ENCODE assay signal across 9 mouse cellular contexts in genomic region chr1:152687733-152688181, GRCm38 (mm10).
A peak's percentile ranks its signal among the peaks of the same experiment; 100 is the strongest.
DNase-seq lines count a peak whose midpoint lies in the region; ATAC-seq and TF ChIP-seq lines count a peak whose summit lies in the region.
"Had no signal": no experiment of that assay in that cellular context is flagged by ENCODE, and none has a peak within 500 bp of the region (broad histone marks: within the 10 kb centered on the region; RNA-seq: fewer than 3 reads in every experiment).

No protein-coding gene starts in this region.

- no peaks in the 10 kb centered on the region for H3K9me3 ChIP-seq in hindbrain, embryonic 10.5 days
- H3K9me3 ChIP-seq in hindbrain, postnatal 0 days (ENCODE audit: low read length): no peaks in the 10 kb centered on the region
- no peaks in the 10 kb centered on the region for H3K9me3 ChIP-seq in embryonic facial prominence, embryonic 14.5 days (ENCODE audit: control insufficient read depth, low read length)
- H3K9me3 ChIP-seq in kidney, embryonic 16.5 days (ENCODE audit: low read length): no peaks in the 10 kb centered on the region

- peaks cover 25% of the 10 kb centered on the region for H3K4me1 ChIP-seq in hindbrain, embryonic 10.5 days (replicated peaks)
- peaks cover 3% of the 10 kb centered on the region; the same call in 1 of the 2 replicates for H3K4me1 ChIP-seq in hindbrain, postnatal 0 days (ENCODE audit: insufficient read depth, low read length)
- peaks cover 32% of the 10 kb centered on the region for H3K4me1 ChIP-seq in embryonic facial prominence, embryonic 14.5 days (ENCODE audit: control insufficient read depth, insufficient read depth, low read length)
- H3K4me1 ChIP-seq in kidney, embryonic 16.5 days (ENCODE audit: insufficient read depth, low read length): peaks cover 35% of the 10 kb centered on the region

- H3K4me2 ChIP-seq in hindbrain, postnatal 0 days (ENCODE audit: low read depth, low read length): no peak overlapping the region
- no peak overlapping the region for H3K4me2 ChIP-seq in embryonic facial prominence, embryonic 14.5 days (ENCODE audit: low read depth, low read length)
- H3K4me2 ChIP-seq in kidney, embryonic 16.5 days (replicated peaks; ENCODE audit: low read depth, low read length): no peak overlapping the region
- peak overlapping the region; percentile 49 for H3K4me2 ChIP-seq in myocyte (ENCODE audit: low read depth)

- H3K27ac ChIP-seq in hindbrain, embryonic 10.5 days: peak overlapping the region; percentile 78
- no peak overlapping the region for H3K27ac ChIP-seq in hindbrain, postnatal 0 days
- peak overlapping the region; percentile 53; the same call in 1 of the 2 replicates for H3K27ac ChIP-seq in embryonic facial prominence, embryonic 14.5 days (replicated peaks; ENCODE audit: low read depth, low read length)
- peak overlapping the region; percentile 90 for H3K27ac ChIP-seq in kidney, embryonic 16.5 days (ENCODE audit: low read length)

- H3ac ChIP-seq in myocyte (ENCODE audit: control insufficient read depth, insufficient read length): no peak overlapping the region

- no peak for TF ChIP-seq CTCF in hindbrain, postnatal 0 days (IDR thresholded peaks at IDR 0.05; ENCODE audit: low read depth)

- 32% methylated on average over 8 of the region's 8 CpGs for WGBS in hindbrain, embryonic 10.5 days
- WGBS in hindbrain, postnatal 0 days: 29% methylated on average over 8 of the region's 8 CpGs
- WGBS in embryonic facial prominence, embryonic 14.5 days: 19% methylated on average over 8 of the region's 8 CpGs
- WGBS in kidney, embryonic 16.5 days: 14% methylated on average over 8 of the region's 8 CpGs

- no peak for ATAC-seq in hindbrain, postnatal 0 days
- ATAC-seq in embryonic facial prominence, embryonic 14.5 days (ENCODE audit: low read depth): peak; percentile 34; the same call in 1 of the 2 replicates
- peak; percentile 65 for ATAC-seq in kidney, embryonic 16.5 days (ENCODE audit: low FRiP score, low TSS enrichment)

- no peak overlapping the region for H3K9ac ChIP-seq in hindbrain, postnatal 0 days (replicated peaks; ENCODE audit: low read length)
- H3K9ac ChIP-seq in embryonic facial prominence, embryonic 14.5 days (ENCODE audit: low read depth, low read length): 0 out of 2 replicates have a peak overlapping the region, but pooled peaks have one; percentile 5
- H3K9ac ChIP-seq in kidney, embryonic 16.5 days (replicated peaks; ENCODE audit: low read length): no peak overlapping the region

- H3K4me3 ChIP-seq in hindbrain, embryonic 10.5 days: no peak overlapping the region
- H3K4me3 ChIP-seq in hindbrain, postnatal 0 days (ENCODE audit: low read length): no peak overlapping the region
- no peak overlapping the region for H3K4me3 ChIP-seq in embryonic facial prominence, embryonic 14.5 days (ENCODE audit: low read depth, low read length)
- no peak overlapping the region for H3K4me3 ChIP-seq in kidney, embryonic 16.5 days (ENCODE audit: low read length)
- H3K4me3 ChIP-seq in myocyte: no peak overlapping the region

- no peaks in the 10 kb centered on the region for H3K36me3 ChIP-seq in hindbrain, embryonic 10.5 days
- H3K36me3 ChIP-seq in hindbrain, postnatal 0 days (ENCODE audit: insufficient read depth, low read length): no peaks in the 10 kb centered on the region
- no peaks in the 10 kb centered on the region for H3K36me3 ChIP-seq in embryonic facial prominence, embryonic 14.5 days (ENCODE audit: control insufficient read depth, insufficient read depth, low read length)
- no peaks in the 10 kb centered on the region for H3K36me3 ChIP-seq in kidney, embryonic 16.5 days (ENCODE audit: insufficient read depth, low read length)
- H3K36me3 ChIP-seq in myocyte (ENCODE audit: control insufficient read depth, insufficient read depth): no peaks in the 10 kb centered on the region

- TF ChIP-seq POLR2A in myocyte (IDR thresholded peaks at IDR 0.05; ENCODE audit: insufficient read length, low read depth): no peak

- no peak for DNase-seq in hindbrain, embryonic 10.5 days (ENCODE audit: low spot score)
- no peak for DNase-seq in hindbrain, postnatal 0 days (ENCODE audit: low spot score)
- no peak for DNase-seq in embryonic facial prominence, embryonic 14.5 days (ENCODE audit: low spot score)
- DNase-seq in cerebellum, adult 8-10 months: no peak
- DNase-seq in left cerebral cortex, adult 18-20 months (ENCODE audit: low spot score in 2 of 2): no peak
- DNase-seq in ovary, postnatal 14 days (ENCODE audit: low spot score): no peak
- DNase-seq: cerebellum, postnatal 14 days had no signal

- H3K79me2 ChIP-seq in myocyte (ENCODE audit: control insufficient read depth, insufficient read depth): no peaks in the 10 kb centered on the region

- H3K27me3 ChIP-seq in hindbrain, embryonic 10.5 days (ENCODE audit: insufficient read depth, poor library complexity, severe bottlenecking): no peaks in the 10 kb centered on the region
- no peaks in the 10 kb centered on the region for H3K27me3 ChIP-seq in hindbrain, postnatal 0 days (ENCODE audit: insufficient read depth, low read length)
- no peaks in the 10 kb centered on the region for H3K27me3 ChIP-seq in embryonic facial prominence, embryonic 14.5 days (replicated peaks; ENCODE audit: control insufficient read depth, insufficient read depth, low read length)
- no peaks in the 10 kb centered on the region for H3K27me3 ChIP-seq in kidney, embryonic 16.5 days (ENCODE audit: insufficient read depth, low read length)
- H3K27me3 ChIP-seq in myocyte (ENCODE audit: control insufficient read depth, insufficient read depth, insufficient read length): no peaks in the 10 kb centered on the region

TF ChIP-seq in myocyte, 11 proteins besides CTCF, POLR2A, EP300 and RAD21:
- TF ChIP-seq MYOG (IDR thresholded peaks at IDR 0.05; ENCODE audit: control insufficient read depth in 1 of 3, insufficient read depth in 1 of 3, insufficient read length in 2 of 3, low read depth in 2 of 3): no peak
- TF ChIP-seq POLR2AphosphoS2 (IDR thresholded peaks at IDR 0.05; ENCODE audit: insufficient read length, low read depth): no peak
- TF ChIP-seq USF1 (IDR thresholded peaks at IDR 0.05; ENCODE audit: low read depth): no peak
- TF ChIP-seq CEBPB (IDR thresholded peaks at IDR 0.05; ENCODE audit: insufficient read depth, poor library complexity, severe bottlenecking): no peak
- no peak for TF ChIP-seq MYOD1 (IDR thresholded peaks at IDR 0.05; ENCODE audit: control insufficient read depth in 1 of 3, insufficient read length in 2 of 3, low read depth in 2 of 3)
- no peak for TF ChIP-seq SRF (IDR thresholded peaks at IDR 0.05; ENCODE audit: control insufficient read depth, insufficient read length, low read depth)
- no peak for TF ChIP-seq MAX (IDR thresholded peaks at IDR 0.05; ENCODE audit: low read depth)
- TF ChIP-seq TCF12 (IDR thresholded peaks at IDR 0.05; ENCODE audit: insufficient read depth, poor library complexity, severe bottlenecking): no peak
- no peak for TF ChIP-seq E2F4 (IDR thresholded peaks at IDR 0.05; ENCODE audit: insufficient read depth)
- no peak for TF ChIP-seq REST (IDR thresholded peaks at IDR 0.05; ENCODE audit: insufficient read depth, insufficient read length)
- no peak for TF ChIP-seq TCF3 (IDR thresholded peaks at IDR 0.05; ENCODE audit: insufficient read length, low read depth)
